Mouse (Mus musculus): ENCODE measurements at regions not wholly inside any gene's neighbourhood (a gene's known extent, or its start where the extent isn't known, plus 50 kb on each side); places are given as distances from the start of the nearest gene placed in this dataset.

- TF ChIP-seq POLR2A (IDR thresholded peaks at IDR 0.05; ENCODE audit: insufficient read depth, low read depth, low read length) (no peak), CTCF (IDR thresholded peaks at IDR 0.05) (no peak)
Measured at GRCm38 (mm10) chr4:9103958-9104357, 865.1 kb upstream of the Car8 start.
